Mouse (Mus musculus) heart, embryonic 10.5 days (tissue): ENCODE measurements around the gene Nckap1. TPM values are rescaled to one million over a fixed set of nuclear protein-coding genes. Genes with fewer than 3 reads are reported as not detected.

Source experiments
- DNase-seq: peaks from one replicate; pipeline ENCODE4 v3.0.0-alpha.2; 2017; ENCODE audit warnings: low spot score
- H3K27ac ChIP-seq: fragments of 300-500 bp; sonication (generic); 2 replicates; pipeline ENCODE4 v1.5.1; 2016; ENCODE audit warnings: mild to moderate bottlenecking
- H3K27me3 ChIP-seq: fragments of 300-500 bp; sonication (generic); 2 replicates; pipeline ENCODE4 v1.6.1; 2016; ENCODE audit warnings: mild to moderate bottlenecking; ENCODE audit not compliant: poor library complexity, insufficient read depth, severe bottlenecking
- H3K36me3 ChIP-seq: fragments of 300-500 bp; sonication (generic); 2 replicates; pipeline ENCODE4 v1.6.1; 2016; ENCODE audit warnings: mild to moderate bottlenecking, moderate library complexity
- H3K4me1 ChIP-seq: fragments of 300-500 bp; sonication (generic); 2 replicates; pipeline ENCODE4 v1.6.1; 2016; ENCODE audit warnings: mild to moderate bottlenecking
- H3K4me3 ChIP-seq: fragments of 300-500 bp; sonication (generic); 2 replicates; pipeline ENCODE4 v1.5.1; 2016; ENCODE audit warnings: mild to moderate bottlenecking, moderate library complexity
- H3K9me3 ChIP-seq: fragments of 300-500 bp; sonication (generic); 2 replicates; pipeline ENCODE4 v1.6.1; 2016; ENCODE audit warnings: mild to moderate bottlenecking, moderate library complexity
- WGBS: fragments of 180-500 bp; shearing (Covaris S2); methylation state at CpG from one replicate; pipeline ENCODE4 v1.1.7; 2016; 5-methylcytosine and 5-hydroxymethylcytosine counted together
- microRNA counts: library from miRNA; unstranded; fragments of <30 nt; microRNA quantifications from one replicate; lab custom pipeline; 2017
- microRNA-seq: library from miRNA; unstranded; fragments of <30 nt; microRNA quantifications from one replicate; pipeline ENCODE4, GENCODE M21; 2017
- polyA plus RNA-seq: library from polyadenylated mRNA; unstranded; fragments of >200 nt; fragmentation: Nextera tagmentation; extraction: Ambion mirVana; gene quantifications from 2 replicates; pipeline ENCODE4 v1.2.1, GENCODE M21; 2016

The Nckap1 gene
- polyA plus RNA-seq, 1 experiment from 2014 or later = 71.7 TPM

DNA sequence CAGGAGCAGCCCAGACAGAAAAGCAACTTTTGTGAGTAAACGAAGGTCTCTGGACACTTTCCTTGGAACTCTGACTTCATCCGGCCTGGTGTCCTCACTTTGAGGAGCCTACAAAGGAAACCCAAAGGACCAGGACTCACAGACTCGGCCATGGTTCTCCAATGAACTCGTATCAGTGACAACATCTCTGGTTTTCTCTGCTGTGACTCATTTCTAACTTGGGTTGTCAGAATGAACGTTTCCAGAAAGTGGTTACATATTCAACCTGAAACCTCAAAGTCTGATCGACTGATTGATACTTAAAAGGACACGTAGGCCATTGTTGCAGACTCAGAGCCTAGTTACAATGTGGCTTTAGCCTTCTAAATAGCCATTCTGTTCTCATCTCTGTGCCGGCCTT is 119.4 kb downstream of the Nckap1 start:
- Histone ChIP-seq H3K4me1 (no peaks in the 10 kb centered on the region), H3K27me3 (no peaks in the 10 kb centered on the region), H3K4me3 (no peak overlapping the region), H3K36me3 (no peaks in the 10 kb centered on the region), H3K9me3 (no peaks in the 10 kb centered on the region), H3K27ac (no peak overlapping the region)
- DNase-seq = no peak
- WGBS = 74% methylated on average over 8 of the region's 8 CpGs

MicroRNAs within 50 kb of the gene (microRNA counts, 519-probe panel; counts per million panel counts)
- microRNA mmu-miR-684 (lab: Ali Mortazavi, UCI) = not detected

Small RNA genes lying within 50 kb of the gene (microRNA-seq; reads per million reads assigned to microRNA genes)
- not detected for gene Mir684-1

Other genes starting within 250 kb of the Nckap1 start
- gene Frzb, start 133.8 kb downstream of the Nckap1 start, polyA plus RNA-seq = 8.1 and 8.9 TPM in 2 replicates
- gene Dusp19, start 35.7 kb upstream of the Nckap1 start, polyA plus RNA-seq = 13.5 and 14.5 TPM in 2 replicates
- 33.7 and 44.5 TPM in 2 replicates for gene Nup35, start 35.9 kb upstream of the Nckap1 start, polyA plus RNA-seq